Mouse (Mus musculus) spleen, adult 2 months (tissue): ENCODE data around the gene Prkn.

Experiments used
- CTCF ChIP-seq: fragments of 200-500 bp; IDR thresholded peaks from 2 replicates; pipeline ENCODE4 v1.5.1; 2011; ENCODE audit warnings: mild to moderate bottlenecking, inconsistent platforms; ENCODE audit not compliant: insufficient read depth, insufficient read length, insufficient replicate concordance; ENCODE audit errors: extremely low read depth
- POLR2A ChIP-seq: fragments of 200-500 bp; IDR thresholded peaks from 2 replicates; pipeline ENCODE4 v1.6.1; 2011; ENCODE audit warnings: low read depth, low read length, inconsistent platforms

GRCm38 (mm10) chr17:12092901-12093564 lies 1252.8 kb downstream of the Prkn start:
- TF ChIP-seq CTCF: no peak
- TF ChIP-seq POLR2A: no peak
